Mouse (Mus musculus) cerebellum, adult 11 months (tissue): ENCODE results near the gene Hpd.

ENCODE experiments used
- DNase-seq: peaks from one replicate; pipeline ENCODE4 v3.0.0; 2022

The Hpd gene

DNA sequence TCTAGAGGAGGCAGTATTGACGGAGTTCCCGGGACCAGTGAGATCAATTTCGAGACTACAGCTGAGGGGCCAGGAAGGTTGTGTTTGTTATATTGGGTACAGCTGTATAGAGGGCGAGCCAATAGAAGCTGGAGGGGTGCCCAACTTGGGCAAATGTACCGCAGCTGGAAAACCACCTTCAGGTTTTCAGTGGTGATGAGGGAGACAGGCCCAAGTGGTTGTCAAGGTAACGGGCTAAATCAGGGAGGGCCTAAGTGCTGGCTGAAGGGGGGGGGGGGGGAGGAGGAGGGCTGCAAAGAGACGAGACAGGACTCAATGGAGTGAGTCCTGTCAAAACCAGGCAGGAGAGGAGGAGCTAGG is 48.8 kb downstream of the Hpd start:
- DNase-seq: no peak

DNA sequence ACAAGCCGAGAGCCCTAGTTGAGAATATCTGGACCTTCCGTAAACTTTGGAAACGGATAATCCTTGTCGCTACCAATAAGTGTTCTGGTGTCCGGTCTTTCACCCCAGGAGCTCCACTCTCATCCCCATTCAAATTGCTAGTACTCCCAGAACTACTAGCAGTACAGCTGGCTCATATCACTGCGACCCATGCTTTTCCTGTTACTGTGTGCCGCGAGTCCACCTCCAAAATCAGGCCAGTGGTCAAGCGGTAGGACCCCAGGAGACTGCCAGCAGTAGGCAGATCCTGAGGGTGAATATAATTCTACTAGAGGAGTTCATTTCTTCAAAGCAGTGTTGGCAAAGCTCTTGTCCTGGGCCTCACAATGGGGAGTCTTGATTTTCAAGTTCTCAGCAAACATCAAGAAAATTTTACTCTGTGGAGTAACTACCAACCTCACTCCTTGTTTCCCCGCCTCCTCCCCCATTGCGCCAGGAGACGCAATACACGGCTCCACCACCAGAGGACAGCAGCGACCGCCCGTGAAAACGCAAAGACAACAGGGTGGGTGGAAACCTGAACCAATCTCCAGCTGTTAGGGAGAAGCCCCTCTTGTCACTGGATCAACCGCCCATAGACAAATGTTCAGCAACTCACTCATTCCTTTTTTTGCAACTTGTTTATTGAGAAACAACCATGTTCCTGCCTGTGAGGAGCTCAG is 49.3 kb downstream of the Hpd start:
- DNase-seq: peak; percentile 86

DNA sequence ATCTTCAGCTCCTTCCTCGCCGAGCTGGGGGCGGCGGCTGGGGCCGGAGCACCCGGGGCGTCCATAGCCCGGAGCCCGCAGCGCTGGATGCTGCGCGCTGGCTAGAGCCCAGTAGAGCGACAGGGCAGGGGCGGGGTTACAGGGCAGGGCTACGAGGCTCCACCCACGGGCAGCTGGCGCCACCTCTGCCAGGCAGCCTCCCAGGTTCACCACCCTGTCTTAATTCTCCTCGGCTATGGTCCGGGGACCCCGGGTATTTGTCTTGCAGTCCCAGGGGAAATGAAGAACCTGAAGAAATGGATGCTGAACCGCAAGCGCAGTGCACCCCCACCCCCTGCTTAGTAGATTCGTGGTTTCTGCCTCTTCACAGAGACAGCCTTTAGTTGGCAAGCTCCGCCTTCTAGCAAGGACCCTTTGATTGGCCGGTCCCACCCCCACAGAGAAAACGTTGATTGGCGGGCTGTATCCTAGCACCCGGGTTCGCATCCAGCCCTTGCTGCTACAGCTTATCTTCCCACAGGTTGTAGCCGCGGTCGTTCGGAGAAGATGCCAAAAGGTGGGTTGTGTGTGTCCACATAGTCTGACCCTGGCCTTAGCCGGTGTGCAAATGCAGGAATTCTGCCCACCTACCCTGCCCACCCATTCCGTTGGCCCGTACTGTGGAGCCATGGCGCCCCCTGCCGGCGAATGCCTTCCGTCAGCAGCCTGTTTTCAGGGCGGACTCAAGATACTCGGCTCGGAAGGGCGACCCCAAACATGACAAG is 50.0 kb downstream of the Hpd start, which contains the start of gene Rhof:
Rhof (minus strand) TSS at position 385 of the 764 bp plus-strand sequence.
- DNase-seq: peak; percentile 86

DNA sequence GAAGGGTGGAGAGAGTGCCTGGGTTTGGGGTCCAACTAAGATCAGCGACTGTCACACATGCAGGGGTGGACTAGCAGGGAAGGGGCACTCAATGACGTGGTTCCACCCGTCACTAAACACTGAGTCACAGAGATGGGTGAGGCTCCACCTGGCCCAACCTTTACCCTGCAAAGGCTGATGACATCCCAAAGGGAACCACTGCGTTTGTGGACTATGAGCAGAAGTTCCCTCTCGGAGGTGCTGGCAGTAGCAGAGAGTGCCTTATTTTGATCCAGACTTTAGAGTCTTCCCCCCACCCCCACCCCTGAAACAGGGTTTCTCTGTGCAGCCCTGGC is 51.7 kb downstream of the Hpd start:
- no peak for DNase-seq

DNA sequence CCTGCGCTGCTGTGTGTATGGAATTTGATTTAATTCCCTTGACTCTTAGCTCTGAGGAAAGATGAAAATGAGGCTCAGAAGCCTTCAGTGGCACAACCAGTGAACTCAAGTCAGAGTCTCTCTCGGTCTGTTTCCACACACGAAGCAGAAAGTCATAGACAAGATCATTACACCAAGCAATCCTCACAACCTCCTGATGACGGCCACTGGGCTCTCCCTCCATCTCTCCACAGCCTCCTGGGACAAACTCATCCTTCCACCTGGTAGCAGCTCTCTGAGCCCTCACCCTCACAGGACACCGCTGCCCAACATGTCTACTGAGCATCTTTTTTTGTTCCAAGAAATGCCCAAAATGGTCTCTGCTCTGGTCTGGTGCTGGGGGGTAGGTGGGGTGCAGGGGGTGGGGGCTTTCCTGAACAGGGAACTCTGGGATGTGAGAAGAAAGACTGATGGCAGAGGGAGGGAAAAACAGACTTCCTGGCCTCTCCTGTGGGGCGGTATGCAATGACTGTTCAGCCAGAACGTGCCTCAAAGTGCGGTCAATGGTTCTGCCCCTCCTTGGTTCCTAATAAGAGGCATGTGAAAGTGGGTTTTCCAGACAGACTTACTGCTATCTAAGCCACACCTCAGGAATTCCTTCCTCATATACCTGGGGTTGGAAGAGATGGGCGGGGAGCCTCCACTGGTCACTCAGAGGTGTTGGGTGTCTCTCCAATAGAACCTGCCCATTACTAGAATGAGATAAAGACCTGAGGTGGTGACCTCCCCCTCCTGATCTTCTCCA is 52.3 kb downstream of the Hpd start:
- DNase-seq: no peak

DNA sequence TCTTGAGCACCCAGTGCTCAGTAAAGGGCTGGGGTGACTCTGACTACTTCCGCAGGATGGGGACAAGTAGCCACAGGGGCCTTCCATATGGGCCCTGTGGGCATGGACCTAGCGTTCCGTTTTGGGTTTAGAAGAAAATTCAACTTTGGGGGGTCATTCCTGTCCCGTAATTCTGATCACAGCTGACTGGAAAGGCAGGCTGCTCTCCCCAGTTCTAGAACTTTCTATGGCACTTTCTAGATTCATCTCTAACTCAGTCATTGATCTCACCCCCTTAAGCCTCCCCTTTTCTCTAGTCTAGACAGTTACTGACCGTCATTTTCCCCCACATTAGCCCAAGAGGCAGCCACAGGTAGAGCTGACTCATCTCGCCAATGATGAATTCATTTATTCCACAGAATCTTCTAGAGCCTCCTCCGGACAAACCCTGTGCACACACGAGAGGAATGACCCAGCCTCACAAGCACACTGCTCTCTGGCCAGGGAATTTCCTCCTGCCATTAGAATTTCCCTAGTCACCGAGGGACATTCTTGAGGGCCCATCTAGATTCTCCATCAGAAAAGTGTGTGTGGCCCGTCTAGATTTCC is 53.3 kb downstream of the Hpd start:
- no peak for DNase-seq

DNA sequence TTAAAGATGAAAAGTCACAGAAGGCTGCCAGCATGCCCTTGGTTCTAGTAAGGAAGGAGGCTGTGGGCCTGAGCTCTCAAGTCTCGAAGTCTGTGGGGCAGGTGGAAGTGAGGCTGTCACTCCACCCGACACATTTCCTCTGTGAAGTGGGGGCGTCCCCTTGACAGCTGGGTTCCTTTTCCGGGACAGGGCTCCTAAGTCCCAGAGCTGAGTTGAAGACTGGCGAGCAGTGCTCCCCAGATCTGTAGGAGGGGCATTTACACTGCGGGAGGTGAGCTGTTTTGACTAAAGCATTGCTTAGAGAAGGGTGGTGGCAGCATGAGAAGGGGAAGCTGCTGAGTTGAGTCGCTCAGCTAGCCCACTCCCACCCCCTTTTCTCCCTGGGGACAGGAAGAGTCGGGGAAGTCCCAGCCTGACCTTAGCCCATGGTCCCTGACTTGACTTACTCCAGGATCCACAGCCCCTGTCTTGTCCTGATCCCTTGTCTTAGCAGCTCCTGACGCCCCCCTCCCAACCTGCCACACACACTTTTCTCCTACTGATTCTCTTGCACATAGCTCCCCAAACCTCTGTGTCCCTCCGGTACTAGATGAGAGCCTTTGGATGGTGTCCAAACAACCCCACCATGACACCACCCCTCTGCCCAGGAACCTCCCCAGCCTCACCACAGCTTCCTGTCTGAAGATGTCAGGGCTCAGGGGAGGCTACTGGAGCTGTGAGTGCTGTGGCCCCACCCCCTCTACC is 53.9 kb downstream of the Hpd start:
- no peak for DNase-seq

DNA sequence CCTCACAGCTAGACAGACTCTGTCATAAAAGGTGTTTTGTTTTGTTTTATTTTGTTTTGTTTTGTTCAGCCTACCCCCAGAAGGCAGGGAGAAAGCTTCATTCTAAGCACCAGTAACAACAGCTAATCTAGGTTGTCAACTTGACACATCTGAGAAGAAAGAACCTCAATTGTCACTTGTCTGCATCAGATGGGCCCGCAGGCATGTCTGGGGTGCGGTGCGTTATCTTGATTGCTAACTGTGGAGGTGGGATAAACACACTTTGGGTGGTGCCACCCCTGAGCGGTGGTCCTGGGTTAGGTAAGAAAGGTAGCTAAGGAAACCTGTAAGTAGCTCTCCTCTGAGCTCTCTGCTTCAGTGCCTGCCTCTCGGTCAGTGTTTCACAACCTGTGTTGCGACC is 55.5 kb downstream of the Hpd start:
- no peak for DNase-seq

DNA sequence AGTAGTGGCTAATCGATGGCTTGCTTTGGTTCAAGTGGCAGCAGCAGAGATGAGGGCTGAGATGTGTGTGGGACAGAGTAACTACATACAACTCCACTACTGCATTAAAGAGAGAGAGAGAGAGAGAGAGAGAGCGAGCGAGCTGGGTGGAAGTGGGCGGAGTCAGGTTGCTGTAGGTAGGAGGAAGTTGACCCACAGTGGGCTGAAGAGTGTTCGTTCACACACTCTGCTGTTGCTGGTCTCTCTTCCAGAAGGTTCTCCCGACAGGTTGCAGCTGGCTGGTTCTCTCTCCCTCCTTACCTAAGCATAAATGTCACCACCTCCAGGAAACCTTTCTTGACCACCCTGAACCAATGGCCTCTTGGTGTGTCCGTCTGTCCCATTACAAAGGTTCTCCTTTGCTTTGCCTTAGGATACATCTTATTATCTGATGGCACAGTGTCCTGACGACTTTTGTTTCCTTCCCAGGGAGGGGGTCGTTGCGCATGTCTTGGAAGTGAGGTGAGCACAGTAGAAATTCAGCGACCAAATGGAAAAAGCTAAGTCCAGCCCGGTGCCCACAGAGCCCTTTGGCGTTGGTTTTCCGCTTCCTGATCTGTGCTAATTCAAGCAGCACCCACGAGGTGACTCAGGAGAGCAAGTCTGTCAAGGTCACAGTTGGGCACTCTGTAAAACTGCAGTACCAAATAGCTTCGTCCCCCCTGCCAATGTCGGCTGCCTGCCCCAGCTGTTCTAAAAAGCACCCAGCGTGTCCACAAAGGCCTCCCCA is 56.7 kb downstream of the Hpd start:
- no peak for DNase-seq

DNA sequence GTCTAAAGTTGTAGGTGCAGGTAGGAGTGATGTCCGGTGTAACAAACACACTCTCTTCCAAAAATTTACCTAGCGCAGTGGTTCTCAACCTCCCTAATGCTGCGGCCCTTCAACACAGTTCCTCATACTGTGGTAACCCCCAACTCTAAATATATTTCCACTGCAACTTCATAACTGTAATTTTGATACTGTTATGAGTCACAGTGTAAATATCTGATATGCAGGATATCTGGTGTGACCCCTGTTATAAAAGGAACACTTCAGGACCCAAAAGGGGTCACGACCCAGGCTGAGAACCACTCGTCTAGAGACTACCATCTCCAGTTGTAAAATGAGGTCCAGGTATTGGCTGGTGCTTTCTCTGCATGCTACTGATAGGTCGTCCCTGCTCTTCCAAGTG is 57.4 kb downstream of the Hpd start:
- no peak for DNase-seq

DNA sequence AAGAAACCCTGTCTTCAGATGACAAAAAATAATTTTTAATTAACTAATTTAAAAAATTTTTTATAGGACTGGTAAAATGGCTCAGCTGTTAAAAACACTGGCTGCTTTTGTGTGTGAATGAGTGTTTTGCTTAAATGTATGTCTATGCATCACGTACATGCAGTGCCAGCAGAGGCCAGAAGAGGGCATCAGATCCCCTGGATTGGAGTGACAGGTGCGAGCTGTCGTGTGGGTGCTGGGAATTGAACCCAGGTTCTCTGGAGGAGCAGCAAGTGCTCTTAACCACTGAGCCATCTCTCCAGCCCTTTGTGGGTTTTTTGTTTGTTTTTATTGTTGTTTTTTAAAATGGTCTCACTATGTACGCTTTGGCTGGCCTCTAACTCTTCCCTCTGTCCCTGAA is 60.3 kb downstream of the Hpd start:
- DNase-seq: no peak
